Mouse (Mus musculus): ENCODE measurements around the gene Ifit3b.
"Not testable (repeated sequence)": the region's sequence is repeated elsewhere in the genome, so short reads cannot be mapped to it uniquely, and the experiment has no call there.

Ifit3b gene

GRCm38 (mm10) chr19:34605472-34605871 lies 2.3 kb upstream of the Ifit3b start:
- DNase-seq (ENCODE audit: low read depth in 2 of 2, low spot score in 2 of 2) = no peak

GRCm38 (mm10) chr19:34610118-34610517 lies 2.3 kb downstream of the Ifit3b start:
- DNase-seq (ENCODE audit: low read depth in 2 of 2, low spot score in 2 of 2) = not testable (repeated sequence)

- not testable (repeated sequence) for DNase-seq (ENCODE audit: low read depth in 2 of 2, low spot score in 2 of 2)
These were observed 4.7 kb downstream of the Ifit3b start for GRCm38 (mm10) chr19:34612243-34613001.

- no peak for DNase-seq (ENCODE audit: low read depth in 2 of 2, low spot score in 2 of 2)
These were observed 13.1 kb downstream of the Ifit3b start for GRCm38 (mm10) chr19:34620871-34621270.

- DNase-seq (ENCODE audit: low read depth in 2 of 2, low spot score in 2 of 2) = no peak
These were observed 16.0 kb downstream of the Ifit3b start for GRCm38 (mm10) chr19:34623781-34624180.

- DNase-seq (ENCODE audit: low read depth in 2 of 2, low spot score in 2 of 2) = peak in 1 of 2 experiments; percentile 25
These were observed 16.9 kb downstream of the Ifit3b start for GRCm38 (mm10) chr19:34624663-34625062.

GRCm38 (mm10) chr19:34627496-34627895 lies 19.7 kb downstream of the Ifit3b start:
- no peak for DNase-seq (ENCODE audit: low read depth in 2 of 2, low spot score in 2 of 2)

- no peak for DNase-seq (ENCODE audit: low read depth in 2 of 2, low spot score in 2 of 2)
These were observed 23.7 kb downstream of the Ifit3b start for GRCm38 (mm10) chr19:34631487-34631886.

- DNase-seq (ENCODE audit: low read depth in 2 of 2, low spot score in 2 of 2) = no peak
These were observed 25.7 kb downstream of the Ifit3b start for GRCm38 (mm10) chr19:34633484-34633883.

GRCm38 (mm10) chr19:34636933-34637557 lies 29.3 kb downstream of the Ifit3b start:
- DNase-seq (ENCODE audit: low read depth in 2 of 2, low spot score in 2 of 2) = peak; percentile 46 to 63

- DNase-seq (ENCODE audit: low read depth in 2 of 2, low spot score in 2 of 2) = peak; percentile 28 to 39
These were observed 32.9 kb downstream of the Ifit3b start, which contains the start of the genes Ifit1bl2 and Ifit1 for GRCm38 (mm10) chr19:34640623-34641022. Gene Ifit1bl2 (minus strand): TSS chr19:34640743. Gene Ifit1 (plus strand): TSS chr19:34640871.

GRCm38 (mm10) chr19:34642616-34643015 lies 34.8 kb downstream of the Ifit3b start:
- DNase-seq (ENCODE audit: low read depth in 2 of 2, low spot score in 2 of 2) = no peak

GRCm38 (mm10) chr19:34647630-34648029 lies 39.9 kb downstream of the Ifit3b start:
- DNase-seq (ENCODE audit: low read depth in 2 of 2, low spot score in 2 of 2) = not testable (repeated sequence)

- DNase-seq (ENCODE audit: low read depth in 2 of 2, low spot score in 2 of 2) = no peak
These were observed 42.5 kb downstream of the Ifit3b start for GRCm38 (mm10) chr19:34650276-34650675.

GRCm38 (mm10) chr19:34650997-34651396 lies 43.2 kb downstream of the Ifit3b start:
- no peak for DNase-seq (ENCODE audit: low read depth in 2 of 2, low spot score in 2 of 2)

- DNase-seq (ENCODE audit: low read depth in 2 of 2, low spot score in 2 of 2) = no peak
These were observed 47.5 kb downstream of the Ifit3b start for GRCm38 (mm10) chr19:34655227-34655805.

GRCm38 (mm10) chr19:34656511-34657298 lies 48.9 kb downstream of the Ifit3b start:
- no peak for DNase-seq (ENCODE audit: low read depth in 2 of 2, low spot score in 2 of 2)

GRCm38 (mm10) chr19:34662067-34662507 lies 54.3 kb downstream of the Ifit3b start:
- DNase-seq (ENCODE audit: low read depth in 2 of 2, low spot score in 2 of 2) = peak in 1 of 2 experiments; percentile 21

GRCm38 (mm10) chr19:34662740-34663139 lies 55.0 kb downstream of the Ifit3b start:
- no peak for DNase-seq (ENCODE audit: low read depth in 2 of 2, low spot score in 2 of 2)
